ENCODE assay signal across 8 mouse cellular contexts in the genomic region with DNA sequence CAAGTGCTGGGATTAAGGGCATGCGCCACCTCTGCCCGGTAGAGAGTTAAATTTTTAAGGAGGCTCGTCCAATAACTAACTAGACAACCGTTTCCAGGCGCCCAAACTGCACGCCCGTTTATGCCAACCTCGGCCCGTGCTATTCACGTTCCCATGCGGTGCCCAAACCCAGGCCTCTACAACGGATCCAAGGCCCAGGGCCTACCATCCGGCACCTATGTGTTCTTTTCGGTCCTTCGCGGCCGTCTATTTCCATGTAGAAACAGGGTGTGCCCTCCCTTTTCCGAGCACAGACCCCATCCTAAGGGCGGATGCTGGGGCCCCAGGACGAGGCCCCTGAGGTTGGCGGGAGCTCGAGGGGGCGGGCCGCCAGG. TPM values are rescaled to one million over a fixed set of nuclear protein-coding genes. Genes with fewer than 3 reads are reported as not detected.
DNase-seq lines count a peak whose midpoint lies in the region; ATAC-seq and TF ChIP-seq lines count a peak whose summit lies in the region.

No protein-coding gene starts in this region.

- H3K9me3 ChIP-seq in lung, embryonic 14.5 days (ENCODE audit: low read depth, low read length), result no peaks in the 10 kb centered on the region
- no peaks in the 10 kb centered on the region for H3K9me3 ChIP-seq in limb, embryonic 10.5 days (replicated peaks)
- no peaks in the 10 kb centered on the region for H3K9me3 ChIP-seq in neural tube, embryonic 15.5 days (replicated peaks)

- peak overlapping the region; percentile 99 for H3K4me3 ChIP-seq in lung, embryonic 14.5 days (ENCODE audit: low read depth, low read length)
- H3K4me3 ChIP-seq in embryonic fibroblast, embryonic 13.5 days (ENCODE audit: insufficient read depth, low read length), result peak overlapping the region; percentile 41
- peak overlapping the region; percentile 97 for H3K4me3 ChIP-seq in limb, embryonic 10.5 days
- H3K4me3 ChIP-seq in neural tube, embryonic 15.5 days (replicated peaks), result peak overlapping the region; percentile 93

- no peak for ATAC-seq in lung, embryonic 14.5 days (ENCODE audit: insufficient read depth)
- ATAC-seq in neural tube, embryonic 15.5 days (ENCODE audit: low FRiP score), result peak; percentile 45

- H3K27ac ChIP-seq in lung, embryonic 14.5 days (ENCODE audit: low read depth), result peak overlapping the region; percentile 92
- peak overlapping the region; percentile 64 for H3K27ac ChIP-seq in embryonic fibroblast, embryonic 13.5 days (ENCODE audit: insufficient read depth, low read length)
- H3K27ac ChIP-seq in limb, embryonic 10.5 days, result peak overlapping the region; percentile 100
- H3K27ac ChIP-seq in neural tube, embryonic 15.5 days (replicated peaks), result peak overlapping the region; percentile 100

- H3K36me3 ChIP-seq in lung, embryonic 14.5 days (ENCODE audit: insufficient read depth), result peaks cover 4% of the 10 kb centered on the region; the same call in 1 of the 2 replicates
- peaks cover 14% of the 10 kb centered on the region for H3K36me3 ChIP-seq in limb, embryonic 10.5 days
- H3K36me3 ChIP-seq in neural tube, embryonic 15.5 days, result no peaks in the 10 kb centered on the region

- TF ChIP-seq POLR2A in embryonic fibroblast, embryonic 13.5 days (IDR thresholded peaks at IDR 0.05; ENCODE audit: low read depth, low read length), result peak; percentile 69; the same call in 1 of the 2 replicates

- no peak for DNase-seq in lung, embryonic 14.5 days
- DNase-seq in lung, postnatal 36 days, result no peak
- no peak for DNase-seq in limb, embryonic 10.5 days (ENCODE audit: low spot score)
- DNase-seq in ovary, postnatal 14 days (ENCODE audit: low spot score), result no peak
- no peak for DNase-seq in spleen, postnatal 36 days (ENCODE audit: low spot score in 2 of 2)
- DNase-seq in layer of hippocampus, postnatal 36 days, result no peak

- H3K27me3 ChIP-seq in lung, embryonic 14.5 days (ENCODE audit: insufficient read depth, low read length), result no peaks in the 10 kb centered on the region
- no peaks in the 10 kb centered on the region for H3K27me3 ChIP-seq in limb, embryonic 10.5 days (ENCODE audit: low read depth, poor library complexity, severe bottlenecking)
- no peaks in the 10 kb centered on the region for H3K27me3 ChIP-seq in neural tube, embryonic 15.5 days (replicated peaks)

- H3K9ac ChIP-seq in lung, embryonic 14.5 days, result peak overlapping the region; percentile 77
- peak overlapping the region; percentile 68 for H3K9ac ChIP-seq in neural tube, embryonic 15.5 days (replicated peaks)

- H3K4me2 ChIP-seq in lung, embryonic 14.5 days, result peak overlapping the region; percentile 69
- H3K4me2 ChIP-seq in neural tube, embryonic 15.5 days, result peak overlapping the region; percentile 59

- peaks cover 8% of the 10 kb centered on the region for H3K4me1 ChIP-seq in lung, embryonic 14.5 days (ENCODE audit: insufficient read depth)
- H3K4me1 ChIP-seq in embryonic fibroblast, embryonic 13.5 days (ENCODE audit: control insufficient read depth, insufficient read depth, low read length), result peaks cover 3% of the 10 kb centered on the region; the same call in 1 of the 2 replicates
- peaks cover 13% of the 10 kb centered on the region; the same call in 1 of the 2 replicates for H3K4me1 ChIP-seq in limb, embryonic 10.5 days
- H3K4me1 ChIP-seq in neural tube, embryonic 15.5 days, result peaks cover 20% of the 10 kb centered on the region

- TF ChIP-seq CTCF in lung, embryonic 14.5 days (IDR thresholded peaks at IDR 0.05; ENCODE audit: low read depth), result no peak
- no peak for TF ChIP-seq CTCF in embryonic fibroblast, embryonic 13.5 days (IDR thresholded peaks at IDR 0.05; ENCODE audit: borderline replicate concordance, insufficient read depth, low read length)

- WGBS in lung, embryonic 14.5 days, result under 1% methylated on average over 24 of the region's 24 CpGs
- 2% methylated on average over 24 of the region's 24 CpGs for WGBS in limb, embryonic 10.5 days
- WGBS in neural tube, embryonic 15.5 days, result 1% methylated on average over 24 of the region's 24 CpGs

RNA-seq across cellular contexts. Expression of a gene that starts 0.8 kb away (rescaled TPM):
- polyA plus RNA-seq in lung, embryonic 14.5 days (2014; fragmentation: Nextera tagmentation; extraction: Ambion mirVana), result 150 and 156 TPM in 2 replicates
- 168 and 317 TPM in 2 replicates for polyA plus RNA-seq in embryonic fibroblast, embryonic 13.5 days (2011; ENCODE audit: insufficient read length, low read depth, missing spikeins)
- 133 and 153 TPM in 2 replicates for polyA plus RNA-seq in limb, embryonic 10.5 days (2016; fragmentation: Nextera tagmentation; extraction: Ambion mirVana)
- polyA plus RNA-seq in neural tube, embryonic 15.5 days (2015; fragmentation: Nextera tagmentation; extraction: Ambion mirVana), result 61.6 and 63.7 TPM in 2 replicates
- 10 to 100 TPM; 72.4 to 75.6 TPM for total RNA-seq in layer of hippocampus, postnatal 36 days (2021)

RNA-seq across cellular contexts. Expression of a gene that starts 51.7 kb away (rescaled TPM):
- 37.2 and 40.7 TPM in 2 replicates for polyA plus RNA-seq in lung, embryonic 14.5 days (2014; fragmentation: Nextera tagmentation; extraction: Ambion mirVana)
- 98.3 and 114 TPM in 2 replicates for polyA plus RNA-seq in embryonic fibroblast, embryonic 13.5 days (2011; ENCODE audit: insufficient read length, low read depth, missing spikeins)
- polyA plus RNA-seq in limb, embryonic 10.5 days (2016; fragmentation: Nextera tagmentation; extraction: Ambion mirVana), result 23.2 and 25.9 TPM in 2 replicates
- polyA plus RNA-seq in neural tube, embryonic 15.5 days (2015; fragmentation: Nextera tagmentation; extraction: Ambion mirVana), result 25.2 and 26.3 TPM in 2 replicates
- 10 to 100 TPM; 81.6 to 88.3 TPM for total RNA-seq in layer of hippocampus, postnatal 36 days (2021)

Comparison
In these comparisons a context has a peak if more than half of its experiments do, and no peak if none do; other contexts are left out.
1. H3K4me3 ChIP-seq: peak in every context shown above with its lines; median percentile 99 in lung, embryonic 14.5 days; 97 in limb, embryonic 10.5 days; 93 in neural tube, embryonic 15.5 days; 41 in embryonic fibroblast, embryonic 13.5 days.